Mouse (Mus musculus) neural tube, embryonic 11.5 days (tissue): ENCODE results near the gene Zfp804a. TPM values are rescaled to one million over a fixed set of nuclear protein-coding genes. Genes with fewer than 3 reads are reported as not detected.

Source experiments
- ATAC-seq: fragments of 200-750 bp; cut with Nextera tagmentation; 2 replicates; pipeline ENCODE4 v1.8.0; 2017; ENCODE audit warnings: moderate number of reproducible peaks, mild to moderate bottlenecking, moderate TSS enrichment, moderate library complexity; ENCODE audit not compliant: insufficient read depth, low FRiP score, low TSS enrichment
- DNase-seq: peaks from one replicate; pipeline ENCODE4 v3.0.0-alpha.2; 2015; ENCODE audit warnings: low spot score
- H3K27ac ChIP-seq: fragments of 300-500 bp; sonication (generic); 2 replicates; pipeline ENCODE4 v1.5.1; 2014; ENCODE audit warnings: low read depth, mild to moderate bottlenecking, low read length
- H3K27me3 ChIP-seq: fragments of 300-500 bp; sonication (generic); 2 replicates; pipeline ENCODE4 v1.6.1; 2014; ENCODE audit warnings: mild to moderate bottlenecking, low read length, mixed read lengths; ENCODE audit not compliant: control insufficient read depth, insufficient read depth
- H3K36me3 ChIP-seq: fragments of 300-500 bp; sonication (generic); 2 replicates; pipeline ENCODE4 v1.6.1; 2014; ENCODE audit warnings: mild to moderate bottlenecking, low read length, moderate library complexity, mixed read lengths; ENCODE audit not compliant: control insufficient read depth, insufficient read depth
- H3K4me1 ChIP-seq: fragments of 300-500 bp; sonication (generic); 2 replicates; pipeline ENCODE4 v1.6.1; 2014; ENCODE audit warnings: low read length, mixed read lengths; ENCODE audit not compliant: control insufficient read depth, insufficient read depth
- H3K4me2 ChIP-seq: fragments of 300-500 bp; sonication (generic); 2 replicates; pipeline ENCODE4 v1.6.1; 2014; ENCODE audit warnings: low read depth, mild to moderate bottlenecking, moderate library complexity
- H3K4me3 ChIP-seq: fragments of 300-500 bp; sonication (generic); 2 replicates; pipeline ENCODE4 v1.5.1; 2014; ENCODE audit warnings: low read depth, low read length
- H3K9ac ChIP-seq: fragments of 300-500 bp; sonication (generic); 2 replicates; pipeline ENCODE4 v1.6.1; 2014; ENCODE audit warnings: mild to moderate bottlenecking, low read length
- H3K9me3 ChIP-seq: fragments of 300-500 bp; sonication (generic); 2 replicates; pipeline ENCODE4 v1.6.1; 2016; ENCODE audit warnings: low read length; ENCODE audit not compliant: control insufficient read depth
- WGBS: fragments of 180-500 bp; shearing (Covaris S2); extraction: QIAGEN DNeasy Blood & Tissue Kit; methylation state at CpG from one replicate; pipeline ENCODE4 v1.1.7; 2014; 5-methylcytosine and 5-hydroxymethylcytosine counted together
- polyA plus RNA-seq: library from polyadenylated mRNA; unstranded; fragments of >200 nt; fragmentation: Nextera tagmentation; extraction: Ambion mirVana; gene quantifications from 2 replicates; pipeline ENCODE4 v1.2.1, GENCODE M21; 2014

The Zfp804a gene
- polyA plus RNA-seq, result 3.2 and 4.3 TPM in 2 replicates

DNA sequence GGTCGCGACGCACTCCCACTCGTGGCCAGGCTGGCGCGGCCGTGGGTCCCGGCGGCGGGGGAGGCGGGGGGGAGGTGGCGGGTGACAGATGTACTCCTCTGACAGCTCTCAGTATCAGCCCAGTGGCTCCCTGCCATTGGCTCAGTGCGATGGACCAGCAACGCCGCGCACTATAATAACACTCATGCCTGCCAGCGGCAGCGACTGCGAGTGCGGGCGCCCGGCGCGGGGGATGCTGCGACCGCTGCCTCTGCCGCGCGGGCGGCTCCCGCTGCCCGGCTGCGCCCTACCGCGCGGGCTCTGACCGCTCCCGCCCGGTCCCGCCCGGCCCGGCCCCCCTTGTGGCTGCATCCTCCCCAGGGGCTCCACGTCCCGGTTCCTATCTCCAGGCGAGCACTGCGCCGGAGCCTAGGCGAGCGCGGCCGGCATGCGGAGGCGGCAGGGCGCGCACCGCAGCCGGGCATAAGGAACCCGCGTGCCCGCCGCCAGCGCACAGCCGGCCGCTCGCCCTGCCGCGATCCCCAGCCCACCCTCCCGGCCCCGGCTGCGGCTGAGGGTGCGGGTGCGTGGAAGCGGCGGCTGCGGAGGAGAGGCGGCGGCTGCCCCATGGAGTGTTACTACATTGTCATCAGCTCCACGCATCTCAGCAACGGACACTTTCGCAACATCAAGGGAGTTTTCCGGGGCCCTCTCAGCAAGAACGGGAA lies at the start of gene Zfp804a:
TSS of gene Zfp804a (plus strand) at position 38 of the 707 bp plus-strand sequence.
- peak within 1 kb of the TSS; percentile 70 for H3K4me3 ChIP-seq
- peak within 1 kb of the TSS; percentile 66 for H3K9ac ChIP-seq
- no peaks in the 10 kb centered on the region for H3K4me1 ChIP-seq
- H3K27me3 ChIP-seq, result peaks cover 21% of the 10 kb centered on the region
- H3K27ac ChIP-seq, result peak within 1 kb of the TSS; percentile 67
- H3K4me2 ChIP-seq, result peak within 1 kb of the TSS; percentile 94
- WGBS, result 0% methylated on average over 57 of the region's 82 CpGs
- H3K36me3 ChIP-seq, result no peaks in the 10 kb centered on the region
- no peaks in the 10 kb centered on the region for H3K9me3 ChIP-seq
- peak; percentile 72 for DNase-seq
- peak; percentile 94 for ATAC-seq

- WGBS, result 74% methylated on average over 4 of the region's 4 CpGs
- Histone ChIP-seq H3K9me3 (no peaks in the 10 kb centered on the region), H3K4me3 (no peak overlapping the region), H3K27ac (no peak overlapping the region), H3K4me2 (no peak overlapping the region), H3K9ac (no peak overlapping the region), H3K4me1 (no peaks in the 10 kb centered on the region), H3K36me3 (no peaks in the 10 kb centered on the region), H3K27me3 (peaks cover 21% of the 10 kb centered on the region)
- ATAC-seq (no peak), DNase-seq (no peak)
Observed at GRCm38 (mm10) chr2:82051635-82052034, 1.4 kb upstream of the Zfp804a start.

GRCm38 (mm10) chr2:82052338-82053184 lies 461 bp upstream of the Zfp804a start:
- Histone ChIP-seq H3K4me3 (peak overlapping the region; percentile 70), H3K4me2 (peak overlapping the region; percentile 94), H3K27ac (peak overlapping the region; percentile 67; the same call in 1 of the 2 replicates), H3K9me3 (no peaks in the 10 kb centered on the region), H3K4me1 (no peaks in the 10 kb centered on the region), H3K27me3 (peaks cover 21% of the 10 kb centered on the region), H3K36me3 (no peaks in the 10 kb centered on the region), H3K9ac (peak overlapping the region; percentile 66)
- peak; percentile 61 for ATAC-seq
- DNase-seq, result peak; percentile 57
- WGBS, result 3% methylated on average over 29 of the region's 34 CpGs

- Histone ChIP-seq H3K27ac (no peak overlapping the region), H3K4me2 (peak overlapping the region; percentile 94), H3K27me3 (peaks cover 21% of the 10 kb centered on the region), H3K4me1 (no peaks in the 10 kb centered on the region), H3K4me3 (peak overlapping the region; percentile 70), H3K36me3 (no peaks in the 10 kb centered on the region), H3K9ac (no peak overlapping the region), H3K9me3 (no peaks in the 10 kb centered on the region)
- no peak for DNase-seq
- no peak for ATAC-seq
- WGBS, result 60% methylated on average over 4 of the region's 4 CpGs
Observed at GRCm38 (mm10) chr2:82054446-82054845, 1.4 kb downstream of the Zfp804a start.

DNA sequence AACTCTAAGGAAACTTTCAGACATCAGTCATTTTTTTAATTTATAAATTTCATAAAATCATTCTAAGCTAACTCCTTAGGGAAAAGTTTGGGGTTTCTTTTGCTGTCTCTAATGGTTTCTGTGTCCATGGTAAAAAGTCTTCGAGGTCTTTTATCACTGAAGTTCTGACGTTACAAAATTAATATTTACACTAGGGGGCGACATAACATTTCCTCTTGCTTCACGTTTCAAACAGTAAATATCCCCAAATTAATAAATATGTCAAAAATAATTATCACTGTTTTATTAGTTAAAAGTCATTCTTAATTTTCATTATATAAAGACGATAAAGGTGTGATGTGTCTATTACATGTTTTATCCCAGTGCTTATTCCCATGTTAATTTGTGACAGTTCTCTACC lies 11.6 kb downstream of the Zfp804a start:
- no peak overlapping the region for H3K9ac ChIP-seq
- no peak overlapping the region for H3K4me2 ChIP-seq
- H3K36me3 ChIP-seq, result no peaks in the 10 kb centered on the region
- H3K27me3 ChIP-seq, result no peaks in the 10 kb centered on the region
- ATAC-seq (no peak), DNase-seq (no peak)
- H3K4me3 ChIP-seq, result no peak overlapping the region
- no peaks in the 10 kb centered on the region for H3K4me1 ChIP-seq
- H3K9me3 ChIP-seq, result no peaks in the 10 kb centered on the region
- no peak overlapping the region for H3K27ac ChIP-seq
- 38% methylated on average over 5 of the region's 5 CpGs for WGBS

GRCm38 (mm10) chr2:82067912-82068311 lies 14.9 kb downstream of the Zfp804a start:
- ATAC-seq (no peak), DNase-seq (no peak)
- 87% methylated on average over 1 of the region's 1 CpGs for WGBS
- H3K4me2 ChIP-seq, result no peak overlapping the region
- H3K9me3 ChIP-seq, result no peaks in the 10 kb centered on the region
- H3K4me3 ChIP-seq, result no peak overlapping the region
- no peaks in the 10 kb centered on the region for H3K27me3 ChIP-seq
- H3K27ac ChIP-seq, result no peak overlapping the region
- no peaks in the 10 kb centered on the region for H3K4me1 ChIP-seq
- no peak overlapping the region for H3K9ac ChIP-seq
- H3K36me3 ChIP-seq, result no peaks in the 10 kb centered on the region

DNA sequence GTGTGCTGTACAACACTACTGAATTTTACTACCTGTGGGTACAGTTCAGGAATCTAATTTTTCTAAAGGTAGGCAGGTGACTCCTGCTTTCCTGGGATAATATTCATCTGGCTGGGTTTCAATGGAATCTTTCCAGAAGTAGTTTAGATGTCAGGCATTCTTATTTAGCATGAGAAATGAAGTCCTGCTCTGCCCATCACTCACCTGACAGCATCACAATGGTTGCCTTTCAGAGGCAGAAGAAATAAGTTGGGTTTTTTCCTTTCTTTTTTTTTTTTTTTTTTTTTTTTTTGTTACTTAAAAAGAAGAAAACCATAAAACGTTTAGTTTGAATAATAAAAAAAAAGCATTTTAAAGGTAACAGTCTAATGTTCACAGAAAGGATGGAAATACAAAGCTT lies 16.1 kb downstream of the Zfp804a start:
- WGBS, result 47% methylated on average over 1 of the region's 1 CpGs
- no peaks in the 10 kb centered on the region for H3K4me1 ChIP-seq

DNA sequence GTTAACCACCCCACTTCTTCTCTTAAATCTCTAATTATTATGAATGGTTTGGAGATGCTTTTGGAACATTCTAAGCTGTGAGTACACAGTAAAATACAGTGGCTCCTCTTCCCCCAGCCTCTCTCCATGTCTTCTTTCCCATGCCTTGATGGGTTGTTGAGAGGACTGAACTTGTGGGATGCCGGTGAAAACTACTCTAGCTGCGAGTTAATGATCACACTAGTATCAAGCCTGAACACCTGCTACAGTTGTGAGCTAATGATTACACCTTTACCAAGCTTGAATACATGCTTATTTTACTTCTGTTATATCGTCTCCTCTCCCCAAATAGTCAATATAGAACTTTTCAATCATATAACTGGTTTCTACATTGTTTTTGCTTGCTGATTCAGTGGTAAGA lies 23.9 kb downstream of the Zfp804a start:
- H3K9ac ChIP-seq, result no peak overlapping the region
- ATAC-seq, result no peak

More for the DNA sequence above, 16.1 kb downstream of the Zfp804a start:
- Histone ChIP-seq H3K27me3 (no peaks in the 10 kb centered on the region), H3K27ac (no peak overlapping the region), H3K9me3 (no peaks in the 10 kb centered on the region), H3K4me3 (no peak overlapping the region), H3K4me2 (no peak overlapping the region), H3K36me3 (no peaks in the 10 kb centered on the region), H3K9ac (no peak overlapping the region)
- DNase-seq, result no peak
- no peak for ATAC-seq

More for the DNA sequence above, 23.9 kb downstream of the Zfp804a start:
- Histone ChIP-seq H3K36me3 (no peaks in the 10 kb centered on the region), H3K4me1 (no peaks in the 10 kb centered on the region), H3K4me3 (no peak overlapping the region), H3K4me2 (no peak overlapping the region), H3K9me3 (no peaks in the 10 kb centered on the region), H3K27ac (no peak overlapping the region), H3K27me3 (no peaks in the 10 kb centered on the region)
- no peak for DNase-seq
- 91% methylated on average over 3 of the region's 3 CpGs for WGBS
